Mouse (Mus musculus) R1 (cell line): ENCODE measurements at regions not wholly inside any gene's neighbourhood (a gene's known extent, or its start where the extent isn't known, plus 50 kb on each side); places are given as distances from the start of the nearest gene placed in this dataset.
A peak's percentile ranks its signal among the peaks of the same experiment; 100 is the strongest.

ENCODE experiments used
- DNase-seq: peaks from one replicate; pipeline ENCODE4 v3.0.0-alpha.2; 2018; ENCODE audit warnings: low read depth, low spot score

GRCm38 (mm10) chr9:118405926-118406518, 72.0 kb upstream of the Eomes start:
- peak; percentile 97 for DNase-seq

GRCm38 (mm10) chr9:118416032-118416431, 62.0 kb upstream of the Eomes start:
- no peak for DNase-seq

DNA sequence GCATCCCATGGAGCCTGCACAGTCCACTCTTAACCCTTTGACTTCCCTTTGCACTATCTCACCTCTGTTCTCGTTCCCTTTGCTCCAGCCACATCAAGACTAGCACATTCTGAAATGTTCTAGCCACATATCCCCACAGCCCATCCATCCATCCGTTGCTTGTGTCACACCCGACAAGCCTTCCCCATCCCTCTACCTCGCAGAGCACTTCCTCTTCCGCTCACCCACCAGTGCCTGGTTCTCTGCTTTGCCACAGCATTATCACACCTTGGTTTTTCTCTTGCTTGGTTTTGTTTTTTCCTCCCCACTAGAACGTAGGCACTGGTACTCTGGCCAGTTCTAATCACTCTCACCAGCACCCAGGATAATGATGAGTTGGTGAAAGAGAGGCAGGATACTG, 61.5 kb upstream of the Eomes start:
- DNase-seq: no peak

DNA sequence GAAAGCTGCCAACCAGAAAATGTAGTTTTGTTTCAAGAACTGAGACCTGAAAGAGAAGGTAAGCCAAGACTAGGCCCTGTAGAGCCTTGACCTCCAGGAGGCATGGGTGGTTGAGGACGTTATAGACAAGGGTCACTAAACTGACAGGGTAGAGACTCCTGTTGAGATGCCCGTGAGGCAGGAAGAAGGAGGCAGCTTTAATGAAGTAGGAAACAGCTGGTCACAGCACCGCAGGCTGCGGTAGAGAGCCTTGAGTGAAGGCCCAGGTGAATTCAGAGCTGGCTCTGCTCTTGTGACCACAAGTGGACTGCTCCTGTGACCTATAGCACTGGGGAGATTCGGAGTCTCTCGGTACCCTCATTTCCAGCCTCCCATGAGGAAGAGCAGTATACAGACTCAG, 53.7 kb upstream of the Eomes start:
- DNase-seq: no peak
